ENCODE assay signal across 9 mouse cellular contexts in the genomic region with DNA sequence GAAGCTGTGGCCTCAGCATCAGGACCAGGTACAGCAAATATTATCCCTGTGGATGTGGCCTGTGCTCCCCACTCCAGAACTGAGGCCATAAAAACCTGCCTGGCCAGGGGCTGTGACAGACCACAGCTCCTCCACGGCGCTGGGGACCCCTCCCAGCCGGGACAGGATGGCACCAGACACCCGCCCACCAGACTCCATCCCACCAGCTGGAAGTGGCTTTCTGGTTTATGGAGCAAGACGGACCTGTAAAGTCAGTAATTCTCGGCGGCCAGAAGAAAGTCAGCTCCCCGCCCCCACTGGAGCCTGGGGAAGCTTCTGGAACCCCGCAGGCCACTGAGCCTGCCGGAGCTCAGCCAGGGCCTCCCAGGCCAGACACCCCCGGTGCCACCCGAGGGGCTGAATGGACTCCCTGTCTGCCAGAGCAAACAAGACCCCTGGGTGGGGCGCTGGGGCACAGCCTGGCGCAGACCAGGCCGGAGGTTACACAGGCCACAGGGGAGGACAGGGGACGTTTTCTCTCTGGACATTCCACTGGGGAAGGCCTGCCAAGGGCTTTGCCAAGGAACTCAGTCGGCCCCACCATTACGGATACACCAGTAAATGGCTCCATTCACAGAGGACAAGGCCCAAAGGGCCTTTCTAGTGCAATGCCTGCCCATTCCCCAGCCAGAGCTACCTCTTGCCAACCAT.
DNase-seq lines count a peak whose midpoint lies in the region; ATAC-seq and TF ChIP-seq lines count a peak whose summit lies in the region.
"Had no signal": no experiment of that assay in that cellular context is flagged by ENCODE, and none has a peak within 500 bp of the region (broad histone marks: within the 10 kb centered on the region; RNA-seq: fewer than 3 reads in every experiment).

No protein-coding gene starts in this region.

- no peak overlapping the region for H3K4me3 ChIP-seq in neural tube, embryonic 11.5 days (ENCODE audit: low read depth, low read length)
- H3K4me3 ChIP-seq in embryonic facial prominence, embryonic 14.5 days (ENCODE audit: low read depth, low read length): no peak overlapping the region
- H3K4me3 ChIP-seq in layer of hippocampus, adult 2 months: peak overlapping the region; percentile 9; the same call in 1 of the 2 replicates
- H3K4me3 ChIP-seq in midbrain, embryonic 13.5 days (replicated peaks): no peak overlapping the region

- no peak overlapping the region; the same call in 1 of the 2 replicates for H3K9ac ChIP-seq in neural tube, embryonic 11.5 days (ENCODE audit: low read length)
- H3K9ac ChIP-seq in embryonic facial prominence, embryonic 14.5 days (ENCODE audit: low read depth, low read length): peak overlapping the region; percentile 46
- peak overlapping the region; percentile 36; the same call in 1 of the 2 replicates for H3K9ac ChIP-seq in midbrain, embryonic 13.5 days (replicated peaks)
- H3K9ac ChIP-seq: liver, embryonic 14.5 days had no signal

- WGBS in neural tube, embryonic 11.5 days: 39% methylated on average over 18 of the region's 18 CpGs
- WGBS in embryonic facial prominence, embryonic 14.5 days: 34% methylated on average over 15 of the region's 18 CpGs
- WGBS in midbrain, embryonic 13.5 days: 50% methylated on average over 18 of the region's 18 CpGs

- H3K27ac ChIP-seq in neural tube, embryonic 11.5 days (ENCODE audit: low read depth, low read length): peak overlapping the region; percentile 50; the same call in 1 of the 2 replicates
- H3K27ac ChIP-seq in embryonic facial prominence, embryonic 14.5 days (replicated peaks; ENCODE audit: low read depth, low read length): peak overlapping the region; percentile 85
- H3K27ac ChIP-seq in layer of hippocampus, adult 2 months: peak overlapping the region; percentile 86
- H3K27ac ChIP-seq in midbrain, embryonic 13.5 days: peak overlapping the region; percentile 69
- H3K27ac ChIP-seq: liver, embryonic 14.5 days had no signal

- no peak for DNase-seq in neural tube, embryonic 11.5 days (ENCODE audit: low spot score)
- no peak for DNase-seq in neural tube, embryonic 10.5 days (ENCODE audit: extremely low spot score, low spot score)
- DNase-seq in embryonic facial prominence, embryonic 14.5 days (ENCODE audit: low spot score): peak; percentile 50
- peak; percentile 10 to 21 for DNase-seq in heart, postnatal 14 days
- DNase-seq in layer of hippocampus, adult 2 months (ENCODE audit: low spot score in 2 of 2): peak; percentile 64 to 83
- DNase-seq in natural killer cell, adult 2 months (ENCODE audit: low spot score in 2 of 2): no peak
- no peak for DNase-seq in c-Kit-positive CD71-positive TER-119-positive erythroid progenitor cells, embryonic 14.5 days (ENCODE audit: low spot score)

- H3K36me3 ChIP-seq in neural tube, embryonic 11.5 days (ENCODE audit: control insufficient read depth, insufficient read depth, low read length): no peaks in the 10 kb centered on the region
- H3K36me3 ChIP-seq in embryonic facial prominence, embryonic 14.5 days (ENCODE audit: control insufficient read depth, insufficient read depth, low read length): no peaks in the 10 kb centered on the region
- no peaks in the 10 kb centered on the region for H3K36me3 ChIP-seq in midbrain, embryonic 13.5 days

- ATAC-seq in neural tube, embryonic 11.5 days (ENCODE audit: insufficient read depth, low FRiP score, low TSS enrichment): no peak
- peak; percentile 24; the same call in 1 of the 2 replicates for ATAC-seq in embryonic facial prominence, embryonic 14.5 days (ENCODE audit: low read depth)
- ATAC-seq in midbrain, embryonic 13.5 days: peak; percentile 59

- intact Hi-C loops in heart, postnatal 14 days (cut with DNase I): no loop called here

- no peaks in the 10 kb centered on the region for H3K9me3 ChIP-seq in neural tube, embryonic 11.5 days (ENCODE audit: control insufficient read depth, low read length)
- peaks cover 9% of the 10 kb centered on the region; the same call in 1 of the 2 replicates for H3K9me3 ChIP-seq in embryonic facial prominence, embryonic 14.5 days (ENCODE audit: control insufficient read depth, low read length)
- H3K9me3 ChIP-seq in midbrain, embryonic 13.5 days: peaks cover 9% of the 10 kb centered on the region; the same call in 1 of the 2 replicates

- peaks cover 23% of the 10 kb centered on the region for H3K4me1 ChIP-seq in neural tube, embryonic 11.5 days (ENCODE audit: control insufficient read depth, insufficient read depth, low read length)
- H3K4me1 ChIP-seq in embryonic facial prominence, embryonic 14.5 days (ENCODE audit: control insufficient read depth, insufficient read depth, low read length): peaks cover 40% of the 10 kb centered on the region
- peaks cover 24% of the 10 kb centered on the region for H3K4me1 ChIP-seq in midbrain, embryonic 13.5 days (replicated peaks)

- no peak for TF ChIP-seq CTCF in layer of hippocampus, adult 2 months (conservative IDR thresholded peaks at IDR 0.05)

- peak overlapping the region; percentile 8; the same call in 1 of the 2 replicates for H3K4me2 ChIP-seq in neural tube, embryonic 11.5 days (ENCODE audit: low read depth)
- peak overlapping the region; percentile 27 for H3K4me2 ChIP-seq in embryonic facial prominence, embryonic 14.5 days (ENCODE audit: low read depth, low read length)
- H3K4me2 ChIP-seq in midbrain, embryonic 13.5 days (replicated peaks): peak overlapping the region; percentile 44

- no peaks in the 10 kb centered on the region for H3K27me3 ChIP-seq in neural tube, embryonic 11.5 days (ENCODE audit: control insufficient read depth, insufficient read depth, low read length)
- no peaks in the 10 kb centered on the region for H3K27me3 ChIP-seq in embryonic facial prominence, embryonic 14.5 days (replicated peaks; ENCODE audit: control insufficient read depth, insufficient read depth, low read length)
- H3K27me3 ChIP-seq in midbrain, embryonic 13.5 days: peaks cover 77% of the 10 kb centered on the region

Comparison
In these comparisons a context has a peak if more than half of its experiments do, and no peak if none do; other contexts are left out.
1. DNase-seq: peak in embryonic facial prominence, embryonic 14.5 days (single experiment), heart, postnatal 14 days (2 of 2) and layer of hippocampus, adult 2 months (2 of 2); none in neural tube, embryonic 11.5 days (single experiment), neural tube, embryonic 10.5 days (single experiment), natural killer cell, adult 2 months (0 of 2) and c-Kit-positive CD71-positive TER-119-positive erythroid progenitor cells, embryonic 14.5 days (single experiment).
2. Peak in every context shown above with its lines, with median percentiles within 50 percentile points of each other: H3K27ac ChIP-seq and H3K4me2 ChIP-seq.